Mouse (Mus musculus) hematopoietic stem cell, adult 5-6 weeks (primary cell): Measurements from ENCODE around the gene Flnb. TPM values are rescaled to one million over a fixed set of nuclear protein-coding genes. Genes with fewer than 3 reads are reported as not detected.

Experiments used
- ATAC-seq, 2 experiments: fragments of 125-278 bp in 1 of 2; replicated peaks in 1 of 2; 2 replicates each; pipeline ENCODE4 v1.8.0; 2016 to 2017; ENCODE audit warnings: inconsistent platforms in 2 of 2, mild to moderate bottlenecking in 2 of 2, moderate number of reproducible peaks in 2 of 2, low read depth in 1 of 2, moderate TSS enrichment in 1 of 2; ENCODE audit not compliant: low FRiP score in 2 of 2, poor library complexity in 2 of 2, severe bottlenecking in 2 of 2, insufficient read depth in 1 of 2, low TSS enrichment in 1 of 2
- total RNA-seq: library from RNA; stranded (forward); fragments of 172-1452, 232-1000 nt; gene quantifications from 2 replicates; pipeline ENCODE4 v1.2.3, GENCODE M21; 2017

Gene Flnb
- total RNA-seq, 1 experiment from 2014 or later = 15.1 TPM

DNA sequence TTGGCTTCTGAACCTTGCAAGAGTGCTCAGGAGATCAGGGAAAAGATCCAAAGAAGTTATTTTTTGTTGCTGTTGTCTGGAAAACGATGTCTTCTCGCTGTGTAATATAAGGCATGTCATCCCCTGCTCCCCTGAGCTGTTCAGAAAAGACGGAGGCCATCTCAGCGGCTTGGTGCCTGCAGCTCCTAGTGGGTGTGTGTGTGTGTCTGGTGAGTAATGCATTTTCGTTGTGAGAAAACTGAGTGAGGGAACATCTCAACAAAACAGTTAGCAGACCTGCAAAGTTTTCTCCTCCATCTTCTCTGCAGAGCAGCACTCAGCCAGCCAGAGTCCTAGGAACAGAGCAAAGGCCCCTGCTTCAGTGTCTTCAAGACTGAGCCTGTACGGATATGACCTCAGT lies 36.6 kb downstream of the Flnb start:
- no peak for ATAC-seq

DNA sequence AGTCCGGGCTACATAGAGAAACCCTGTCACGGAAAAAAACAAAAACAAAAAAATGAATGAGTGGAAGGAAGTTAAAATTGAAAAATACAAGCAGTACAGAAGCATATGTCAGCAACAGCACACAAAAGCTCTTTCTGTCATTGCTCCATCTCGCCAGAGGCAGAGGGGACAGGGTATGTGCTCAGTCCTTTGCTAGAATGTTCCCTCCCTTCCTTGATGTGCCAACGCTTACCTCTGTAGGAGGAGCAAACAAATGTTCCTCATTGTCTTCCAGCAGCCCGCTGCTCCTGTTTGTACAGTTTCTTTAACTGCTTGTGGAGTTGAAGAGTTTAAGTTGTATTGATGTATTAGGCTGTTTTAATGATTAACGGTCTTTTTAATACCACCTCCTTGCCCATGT lies 37.3 kb downstream of the Flnb start:
- ATAC-seq = no peak

- ATAC-seq = no peak
Measured at GRCm38 (mm10) chr14:7855501-7855900, 37.7 kb downstream of the Flnb start.

DNA sequence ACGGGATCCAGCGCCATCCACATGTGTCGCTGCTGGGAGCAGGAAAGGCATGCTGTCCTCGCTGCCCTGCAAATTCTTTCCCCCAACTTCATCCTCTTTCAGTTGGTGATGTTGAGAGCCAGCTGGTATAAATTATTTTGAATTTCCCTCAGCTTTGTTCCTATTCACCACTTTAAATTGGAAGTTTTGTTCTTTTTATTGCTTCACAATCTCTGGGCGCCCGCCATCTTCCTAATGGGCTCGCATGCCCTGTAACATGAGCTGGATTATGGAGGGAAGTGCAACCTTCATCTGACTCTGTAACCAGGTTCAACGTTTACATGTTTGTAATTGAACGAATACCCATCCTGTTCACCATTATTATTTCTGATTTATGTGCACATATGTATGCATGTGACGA lies 38.6 kb downstream of the Flnb start:
- no peak for ATAC-seq

- no peak for ATAC-seq
Measured at GRCm38 (mm10) chr14:7857835-7858234, 40.1 kb downstream of the Flnb start.

DNA sequence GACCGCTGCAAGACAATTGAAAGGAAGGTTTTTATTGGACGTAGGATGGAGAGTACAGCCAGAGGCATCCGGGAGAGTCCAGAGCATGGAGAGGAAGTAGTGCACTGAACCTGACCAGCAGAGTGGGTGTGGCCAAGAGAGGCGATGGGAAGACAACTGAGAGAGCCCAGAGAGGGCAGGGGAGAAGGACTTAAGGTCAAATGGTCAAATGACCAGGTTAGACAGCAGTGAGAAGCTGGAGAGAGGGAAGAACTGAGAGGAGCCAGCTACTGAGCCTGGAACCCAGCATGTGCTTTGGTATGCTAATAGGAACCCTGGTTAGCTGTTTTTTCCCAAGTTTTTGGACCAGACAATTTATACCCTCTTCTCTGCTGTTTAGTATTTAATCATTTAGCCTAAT lies 40.7 kb downstream of the Flnb start:
- ATAC-seq = peak in 1 of 2 experiments; percentile 67; a peak in 3 of 4 replicates

GRCm38 (mm10) chr14:7860525-7861154 lies 42.9 kb downstream of the Flnb start:
- ATAC-seq = no peak

DNA sequence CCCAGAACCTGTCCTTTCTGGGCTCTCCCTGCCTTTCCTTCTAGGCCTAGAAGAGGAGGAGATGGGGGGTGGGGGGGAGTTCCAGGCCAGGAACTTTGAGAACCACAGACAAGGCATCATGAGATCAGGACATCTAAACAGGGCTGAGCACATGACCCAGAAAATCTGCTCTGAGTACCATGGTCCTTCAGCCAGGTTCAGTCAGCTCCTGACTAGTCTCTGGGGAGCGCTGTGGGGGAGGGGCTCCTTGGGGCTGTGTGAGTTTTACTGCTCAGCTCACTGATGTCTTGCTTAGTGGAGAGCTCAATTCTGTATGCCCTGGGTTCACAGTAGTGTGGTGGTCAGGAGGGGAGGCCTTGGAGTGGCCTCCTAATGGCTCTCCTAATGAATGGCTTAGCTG lies 43.5 kb downstream of the Flnb start:
- no peak for ATAC-seq

- no peak for ATAC-seq
Measured at GRCm38 (mm10) chr14:7862226-7862625, 44.5 kb downstream of the Flnb start.

DNA sequence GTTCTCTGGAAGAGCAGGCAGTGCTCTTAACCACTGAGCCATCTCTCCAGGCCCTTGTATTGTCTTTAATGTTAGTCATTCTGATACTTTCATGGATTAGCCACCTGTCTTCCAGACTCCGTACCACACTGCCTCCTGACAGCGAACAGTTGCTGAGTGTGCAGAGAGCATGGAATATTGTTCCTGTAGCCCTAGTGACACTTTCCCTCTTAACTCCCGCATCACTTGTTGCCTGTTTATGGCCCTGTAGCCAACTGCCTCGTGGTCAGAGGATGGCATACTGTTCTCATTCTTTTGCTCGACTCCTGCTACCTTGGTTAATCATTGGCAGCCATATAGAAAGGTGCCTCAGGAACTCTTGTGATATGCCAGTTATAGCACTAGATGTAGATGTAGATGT lies 45.4 kb downstream of the Flnb start:
- ATAC-seq = no peak

GRCm38 (mm10) chr14:7863871-7864505 lies 46.2 kb downstream of the Flnb start:
- no peak for ATAC-seq

DNA sequence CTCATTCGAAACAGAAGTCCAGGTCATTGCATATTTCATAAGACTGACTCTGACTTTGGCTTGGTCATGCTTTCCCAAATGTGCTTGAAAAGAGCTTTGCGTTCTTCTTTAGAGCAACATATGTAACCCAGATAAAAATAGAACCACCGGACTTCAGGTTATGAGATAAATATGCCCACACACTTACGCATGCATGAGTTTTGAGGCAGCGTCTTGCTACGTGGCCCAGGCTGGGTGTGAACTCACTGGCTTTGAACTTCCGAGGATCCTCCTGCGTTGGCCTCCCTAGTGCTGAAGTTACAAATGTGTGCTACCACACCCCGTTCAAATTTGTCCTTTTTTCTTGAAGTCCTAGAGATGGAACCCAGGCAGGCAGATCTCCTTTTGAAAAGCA lies 46.7 kb downstream of the Flnb start:
- no peak for ATAC-seq

DNA sequence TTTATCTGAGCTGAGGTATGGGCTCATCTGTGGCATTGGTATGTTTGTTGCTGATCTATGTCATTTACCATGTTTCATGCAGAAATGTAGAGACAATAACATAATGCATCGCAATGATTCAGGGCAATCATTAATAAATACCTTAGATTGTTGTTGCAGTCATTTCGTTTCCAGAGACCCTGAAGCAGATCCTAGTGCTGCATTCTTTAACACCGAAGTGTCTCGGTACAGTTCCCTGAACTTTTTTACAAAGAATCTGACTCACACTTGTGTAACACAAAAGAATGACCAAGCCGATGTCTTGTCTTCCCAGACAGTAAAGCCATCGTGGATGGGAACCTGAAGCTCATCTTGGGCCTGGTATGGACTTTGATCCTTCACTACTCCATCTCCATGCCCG lies 49.5 kb downstream of the Flnb start:
- ATAC-seq = no peak

DNA sequence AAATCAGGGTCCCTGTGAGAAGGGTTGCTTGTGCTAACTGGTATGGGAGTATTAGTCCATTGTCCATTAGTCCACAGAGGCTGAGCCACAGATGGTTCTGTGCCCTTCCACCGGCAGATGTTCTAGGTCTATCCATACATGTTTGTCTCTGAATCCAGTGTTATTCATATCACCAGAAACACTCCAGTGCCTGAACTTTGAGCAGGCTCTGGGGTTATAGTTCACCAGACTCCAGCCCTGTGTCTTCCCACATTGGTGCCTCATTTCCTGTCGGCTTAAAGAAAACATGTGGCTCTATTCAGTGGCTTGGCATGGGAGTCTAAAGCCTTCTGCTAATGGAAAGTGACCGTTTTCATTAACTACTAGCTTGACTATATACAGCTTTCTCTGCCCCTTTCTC lies 50.1 kb downstream of the Flnb start:
- ATAC-seq = no peak

DNA sequence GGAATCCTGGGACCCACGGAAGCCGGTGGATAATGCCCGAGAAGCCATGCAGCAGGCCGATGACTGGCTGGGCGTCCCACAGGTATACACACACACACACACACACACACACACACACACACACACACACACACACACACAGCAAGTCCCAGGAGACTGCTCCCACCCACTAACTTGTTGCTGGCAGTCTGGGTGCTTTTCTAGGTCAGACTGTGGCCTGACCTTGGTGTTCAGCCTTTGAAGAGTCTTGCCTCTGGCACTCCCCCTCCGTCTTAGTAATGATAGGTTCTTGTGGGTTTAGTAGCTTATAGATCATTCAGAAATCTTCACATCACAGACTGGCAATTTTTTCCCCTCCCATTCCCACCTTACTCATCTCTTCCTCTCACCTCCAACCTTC lies 52.0 kb downstream of the Flnb start:
- ATAC-seq = no peak

- ATAC-seq = no peak
Measured at GRCm38 (mm10) chr14:7873552-7873951, 55.8 kb downstream of the Flnb start.

DNA sequence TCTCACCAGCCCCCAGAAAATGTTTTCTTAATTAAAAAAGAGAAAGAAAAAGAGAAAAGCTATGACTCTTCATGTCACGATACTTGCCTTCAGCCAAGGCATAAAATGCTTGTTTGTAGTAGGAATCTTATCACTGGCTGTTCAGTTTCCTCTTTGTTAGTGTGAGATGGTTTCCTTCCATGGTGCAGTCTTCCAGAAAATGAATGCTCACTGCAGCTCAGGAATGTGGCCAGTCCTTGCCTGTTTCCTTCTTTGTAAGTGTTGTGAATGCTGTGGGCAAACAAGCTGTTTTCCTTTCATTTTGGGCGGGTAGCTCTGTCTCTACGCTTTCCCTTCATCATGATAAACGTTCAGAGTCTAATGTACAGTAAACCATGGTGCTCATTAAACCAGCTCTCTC lies 56.7 kb downstream of the Flnb start:
- ATAC-seq = no peak

DNA sequence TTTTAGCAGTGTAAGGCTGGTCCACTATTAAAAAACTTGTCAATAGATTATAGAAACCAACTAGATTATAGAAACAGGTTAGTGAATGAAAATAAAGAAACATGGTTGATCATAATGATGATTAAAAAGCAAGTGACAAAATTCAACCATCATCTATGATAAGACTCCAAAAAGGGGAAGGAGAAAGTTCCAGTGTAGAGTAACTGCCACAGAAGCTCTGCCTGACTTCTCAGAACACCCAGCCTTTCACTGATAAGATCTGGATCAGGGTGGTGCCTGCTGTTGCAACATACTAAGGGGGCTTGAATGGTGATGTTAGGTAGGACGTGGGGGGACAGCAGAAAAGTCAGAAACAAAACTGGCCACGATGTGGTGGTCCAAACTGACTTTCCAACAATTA lies 60.2 kb downstream of the Flnb start:
- peak; percentile 42 to 71; a peak in 3 of 4 replicates for ATAC-seq

- ATAC-seq = no peak
Measured at GRCm38 (mm10) chr14:7880389-7880788, 62.6 kb downstream of the Flnb start.
